Mouse (Mus musculus): Measurements from ENCODE around the gene Pank4. TPM values are rescaled to one million over a fixed set of nuclear protein-coding genes. Genes with fewer than 3 reads are reported as not detected.
A peak's percentile ranks its signal among the peaks of the same experiment; 100 is the strongest.

The Pank4 gene
- polyA plus RNA-seq, 1 experiment from 2014 or later, result 38.8 TPM

DNA sequence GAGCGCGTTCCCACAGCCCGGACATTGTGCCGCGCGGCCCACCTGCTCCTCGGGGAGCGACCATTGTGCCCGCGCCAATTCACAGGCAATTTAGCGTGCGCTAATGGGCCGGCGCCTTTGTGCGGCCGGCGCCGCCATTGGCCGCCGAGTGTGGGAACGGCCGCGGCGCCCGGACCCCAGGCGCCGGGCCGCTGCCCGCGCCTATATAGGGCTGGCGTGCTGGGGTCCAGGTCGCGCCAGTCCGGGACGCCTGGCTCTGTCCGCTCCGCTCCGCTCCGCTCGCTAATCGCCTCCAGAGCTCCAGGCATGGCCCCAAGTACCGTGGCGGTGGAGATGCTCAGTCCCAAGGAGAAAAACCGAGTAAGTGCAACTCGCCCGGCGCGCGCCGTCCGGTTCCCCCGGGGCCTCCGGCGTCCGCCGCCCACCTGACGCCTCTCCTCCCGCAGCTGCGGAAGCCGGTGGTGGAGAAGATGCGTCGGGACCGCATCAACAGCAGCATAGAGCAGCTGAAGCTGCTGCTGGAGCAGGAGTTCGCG lies 3.2 kb upstream of the Pank4 start, which contains the start of gene Hes5:
Hes5 (plus strand) TSS at position 234 of the 536 bp plus-strand sequence.
- Histone ChIP-seq H3K4me3 (replicated peaks; ENCODE audit: low read depth, low read length) (peak within 1 kb of the TSS; percentile 76), H3K9ac (replicated peaks; ENCODE audit: low read length) (peak within 1 kb of the TSS; percentile 84), H3K27ac (replicated peaks; ENCODE audit: low read depth, low read length) (peak within 1 kb of the TSS; percentile 97), H3K27me3 (ENCODE audit: control insufficient read depth, insufficient read depth, low read length) (peaks cover 7% of the 10 kb centered on the region; the same call in 1 of the 2 replicates), H3K4me2 (ENCODE audit: low read length) (peak within 1 kb of the TSS; percentile 86), H3K9me3 (ENCODE audit: control insufficient read depth, low read length) (no peaks in the 10 kb centered on the region), H3K36me3 (ENCODE audit: control insufficient read depth, insufficient read depth, low read length) (no peaks in the 10 kb centered on the region), H3K4me1 (ENCODE audit: control insufficient read depth, insufficient read depth, low read length) (peaks cover 64% of the 10 kb centered on the region)
- peak; percentile 72 for ATAC-seq (ENCODE audit: low FRiP score, low TSS enrichment)
- under 1% methylated on average over 65 of the region's 65 CpGs for WGBS
- peak; percentile 90 for DNase-seq

DNA sequence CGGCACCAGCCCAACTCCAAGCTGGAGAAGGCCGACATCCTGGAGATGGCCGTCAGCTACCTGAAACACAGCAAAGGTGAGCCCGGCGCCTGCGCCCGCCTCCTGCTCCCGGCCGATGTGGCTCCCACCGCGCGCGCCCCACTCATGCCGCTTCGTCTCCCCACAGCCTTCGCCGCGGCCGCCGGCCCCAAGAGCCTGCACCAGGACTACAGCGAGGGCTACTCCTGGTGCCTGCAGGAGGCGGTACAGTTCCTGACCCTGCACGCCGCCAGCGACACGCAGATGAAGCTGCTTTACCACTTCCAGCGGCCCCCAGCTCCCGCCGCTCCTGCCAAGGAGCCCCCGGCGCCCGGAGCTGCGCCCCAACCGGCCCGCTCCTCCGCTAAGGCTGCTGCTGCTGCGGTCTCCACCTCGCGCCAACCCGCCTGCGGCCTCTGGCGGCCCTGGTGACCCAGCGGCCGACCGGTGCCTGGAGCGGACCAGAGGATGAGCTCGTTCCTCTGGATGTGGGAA lies 2.6 kb upstream of the Pank4 start:
- DNase-seq (no peak), ATAC-seq (ENCODE audit: low FRiP score, low TSS enrichment) (no peak)
- WGBS, result 0% methylated on average over 47 of the region's 47 CpGs
- peak overlapping the region; percentile 86 for H3K4me2 ChIP-seq (ENCODE audit: low read length)
- H3K9me3 ChIP-seq (ENCODE audit: control insufficient read depth, low read length), result no peaks in the 10 kb centered on the region
- no peaks in the 10 kb centered on the region for H3K36me3 ChIP-seq (ENCODE audit: control insufficient read depth, insufficient read depth, low read length)
- H3K27ac ChIP-seq (replicated peaks; ENCODE audit: low read depth, low read length), result peak overlapping the region; percentile 97
- peaks cover 70% of the 10 kb centered on the region for H3K4me1 ChIP-seq (ENCODE audit: control insufficient read depth, insufficient read depth, low read length)
- peaks cover 7% of the 10 kb centered on the region; the same call in 1 of the 2 replicates for H3K27me3 ChIP-seq (ENCODE audit: control insufficient read depth, insufficient read depth, low read length)
- peak overlapping the region; percentile 84 for H3K9ac ChIP-seq (replicated peaks; ENCODE audit: low read length)
- H3K4me3 ChIP-seq (replicated peaks; ENCODE audit: low read depth, low read length), result peak overlapping the region; percentile 76

DNA sequence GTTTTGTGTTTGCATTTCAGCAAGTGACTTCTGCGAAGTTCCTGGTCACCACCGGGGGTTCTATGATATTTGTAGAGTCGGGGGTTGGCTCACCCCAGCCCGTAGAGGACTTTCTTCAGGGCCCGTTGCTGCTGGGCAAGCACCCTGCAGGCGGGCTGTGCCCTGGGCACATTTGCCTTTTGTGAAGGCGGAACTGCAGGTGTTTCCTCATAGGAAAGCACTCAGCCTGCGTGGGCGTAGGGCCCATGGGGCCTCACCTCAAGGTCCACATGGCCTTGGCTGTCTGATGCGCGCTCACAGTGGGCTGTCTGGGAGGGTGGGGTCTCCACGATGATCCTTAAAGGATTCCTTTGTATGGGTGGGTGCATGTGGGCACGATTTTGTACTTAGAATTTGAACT lies 2.0 kb upstream of the Pank4 start:
- peak overlapping the region; percentile 97 for H3K27ac ChIP-seq (replicated peaks; ENCODE audit: low read depth, low read length)
- 2% methylated on average over 13 of the region's 13 CpGs for WGBS
- peaks cover 7% of the 10 kb centered on the region; the same call in 1 of the 2 replicates for H3K27me3 ChIP-seq (ENCODE audit: control insufficient read depth, insufficient read depth, low read length)
- peak overlapping the region; percentile 86 for H3K4me2 ChIP-seq (ENCODE audit: low read length)
- peak overlapping the region; percentile 76 for H3K4me3 ChIP-seq (replicated peaks; ENCODE audit: low read depth, low read length)
- DNase-seq, result peak; percentile 33
- H3K9me3 ChIP-seq (ENCODE audit: control insufficient read depth, low read length), result no peaks in the 10 kb centered on the region
- peaks cover 67% of the 10 kb centered on the region for H3K4me1 ChIP-seq (ENCODE audit: control insufficient read depth, insufficient read depth, low read length)
- ATAC-seq (ENCODE audit: low FRiP score, low TSS enrichment), result no peak
- H3K9ac ChIP-seq (replicated peaks; ENCODE audit: low read length), result peak overlapping the region; percentile 84
- 0 out of 2 replicates have a peak, but pooled peaks cover 3% of the 10 kb centered on the region for H3K36me3 ChIP-seq (ENCODE audit: control insufficient read depth, insufficient read depth, low read length)

DNA sequence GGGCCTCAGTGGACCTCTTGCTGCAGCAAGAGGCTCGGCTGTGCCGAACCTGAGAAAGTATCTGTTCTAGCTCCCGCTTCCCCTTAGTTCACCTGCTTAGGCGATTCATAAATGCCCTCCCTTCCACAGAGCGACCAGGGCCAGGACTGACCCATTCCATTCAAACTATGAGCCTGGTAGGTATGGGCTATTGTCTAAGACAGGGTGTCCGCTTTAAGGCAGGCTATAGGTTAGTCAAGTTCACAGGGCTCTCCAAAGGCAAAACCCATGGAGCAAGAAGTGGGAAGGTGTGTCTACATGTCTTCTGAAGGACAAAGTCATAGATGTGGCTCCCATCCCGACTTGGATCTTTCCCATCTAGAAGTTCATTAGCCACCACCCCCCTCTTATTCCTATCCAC lies 1.2 kb upstream of the Pank4 start:
- H3K27ac ChIP-seq (replicated peaks; ENCODE audit: low read depth, low read length), result peak overlapping the region; percentile 97
- H3K27me3 ChIP-seq (ENCODE audit: control insufficient read depth, insufficient read depth, low read length), result peaks cover 7% of the 10 kb centered on the region; the same call in 1 of the 2 replicates
- DNase-seq (no peak), ATAC-seq (ENCODE audit: low FRiP score, low TSS enrichment) (no peak)
- peak overlapping the region; percentile 76 for H3K4me3 ChIP-seq (replicated peaks; ENCODE audit: low read depth, low read length)
- H3K9ac ChIP-seq (replicated peaks; ENCODE audit: low read length), result peak overlapping the region; percentile 84
- 15% methylated on average over 7 of the region's 7 CpGs for WGBS
- peaks cover 60% of the 10 kb centered on the region for H3K4me1 ChIP-seq (ENCODE audit: control insufficient read depth, insufficient read depth, low read length)
- H3K9me3 ChIP-seq (ENCODE audit: control insufficient read depth, low read length), result no peaks in the 10 kb centered on the region
- H3K36me3 ChIP-seq (ENCODE audit: control insufficient read depth, insufficient read depth, low read length), result 0 out of 2 replicates have a peak, but pooled peaks cover 7% of the 10 kb centered on the region
- peak overlapping the region; percentile 86 for H3K4me2 ChIP-seq (ENCODE audit: low read length)

DNA sequence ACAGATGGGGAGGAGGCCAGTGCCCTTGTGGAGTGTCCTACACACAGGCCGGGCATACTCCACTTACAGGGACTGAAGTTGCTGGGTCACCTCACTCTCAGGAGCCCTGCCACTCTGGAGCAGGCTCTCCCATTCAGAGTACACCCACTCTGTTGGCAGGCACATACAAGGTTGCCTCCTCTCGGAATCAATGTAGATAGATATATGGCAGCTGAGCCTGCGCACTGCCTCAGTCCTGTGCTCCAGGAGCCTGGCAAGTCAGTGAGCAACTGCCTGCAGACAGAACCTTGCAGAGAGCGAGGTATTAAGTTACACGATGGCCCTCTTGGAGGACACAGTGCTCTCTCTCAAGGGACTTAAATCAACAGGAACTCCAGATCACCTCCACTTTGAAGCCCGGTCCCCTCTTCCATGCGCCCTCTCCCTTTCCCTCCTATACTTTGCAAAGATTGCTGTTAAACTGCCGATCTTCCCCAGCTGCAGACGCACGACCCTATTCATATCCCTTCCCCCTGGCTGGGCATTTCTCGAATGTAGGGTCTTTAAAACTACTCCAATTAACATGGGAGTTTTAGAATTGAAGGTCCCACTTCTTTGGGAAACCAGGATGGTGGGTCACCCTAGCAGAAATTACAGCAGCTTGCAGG lies 610 bp upstream of the Pank4 start:
- DNase-seq (peak; percentile 60), ATAC-seq (ENCODE audit: low FRiP score, low TSS enrichment) (no peak)
- peaks cover 54% of the 10 kb centered on the region for H3K4me1 ChIP-seq (ENCODE audit: control insufficient read depth, insufficient read depth, low read length)
- H3K4me3 ChIP-seq (replicated peaks; ENCODE audit: low read depth, low read length), result peak overlapping the region; percentile 76
- peak overlapping the region; percentile 97 for H3K27ac ChIP-seq (replicated peaks; ENCODE audit: low read depth, low read length)
- peak overlapping the region; percentile 86 for H3K4me2 ChIP-seq (ENCODE audit: low read length)
- 6% methylated on average over 11 of the region's 11 CpGs for WGBS
- no peaks in the 10 kb centered on the region for H3K9me3 ChIP-seq (ENCODE audit: control insufficient read depth, low read length)
- peaks cover 7% of the 10 kb centered on the region; the same call in 1 of the 2 replicates for H3K36me3 ChIP-seq (ENCODE audit: control insufficient read depth, insufficient read depth, low read length)
- H3K27me3 ChIP-seq (ENCODE audit: control insufficient read depth, insufficient read depth, low read length), result peaks cover 7% of the 10 kb centered on the region; the same call in 1 of the 2 replicates
- H3K9ac ChIP-seq (replicated peaks; ENCODE audit: low read length), result peak overlapping the region; percentile 84

DNA sequence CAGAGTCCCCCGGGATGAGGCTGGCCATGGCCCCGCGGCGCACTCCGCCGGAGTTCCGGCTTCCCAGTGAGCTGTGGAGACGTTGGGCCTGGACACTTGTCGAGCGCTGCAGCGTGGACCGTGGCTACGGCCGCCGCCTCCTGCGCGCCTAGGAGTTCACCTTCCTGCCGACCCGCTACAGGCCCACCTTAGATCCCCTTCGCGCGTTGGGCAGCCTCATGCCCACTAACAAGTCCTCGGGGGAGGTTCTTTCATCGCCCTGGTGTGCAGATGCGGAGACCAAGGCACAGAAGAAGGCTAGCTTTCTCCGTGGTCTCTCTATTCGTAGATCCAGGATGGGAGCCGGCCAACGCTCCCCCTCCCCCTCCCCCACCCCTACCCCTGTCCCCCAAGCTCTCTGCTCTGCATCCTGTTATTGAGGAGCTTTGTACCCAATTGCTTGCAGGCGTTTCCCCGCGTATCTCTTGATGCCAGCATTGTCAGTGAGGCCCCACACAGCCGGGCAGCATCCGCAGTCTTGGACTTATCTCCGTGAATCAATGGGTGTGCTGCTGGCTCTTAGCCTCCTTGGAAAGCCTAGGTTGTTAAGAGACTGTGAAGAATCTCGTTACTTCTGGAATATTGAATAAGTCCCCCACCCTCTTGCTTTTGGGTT lies 785 bp downstream of the Pank4 start:
- Histone ChIP-seq H3K4me2 (ENCODE audit: low read length) (peak overlapping the region; percentile 86), H3K36me3 (ENCODE audit: control insufficient read depth, insufficient read depth, low read length) (peaks cover 16% of the 10 kb centered on the region), H3K9me3 (ENCODE audit: control insufficient read depth, low read length) (no peaks in the 10 kb centered on the region), H3K4me3 (replicated peaks; ENCODE audit: low read depth, low read length) (peak overlapping the region; percentile 76), H3K27ac (replicated peaks; ENCODE audit: low read depth, low read length) (peak overlapping the region; percentile 97), H3K27me3 (ENCODE audit: control insufficient read depth, insufficient read depth, low read length) (peaks cover 7% of the 10 kb centered on the region; the same call in 1 of the 2 replicates), H3K9ac (replicated peaks; ENCODE audit: low read length) (peak overlapping the region; percentile 84), H3K4me1 (ENCODE audit: control insufficient read depth, insufficient read depth, low read length) (peaks cover 47% of the 10 kb centered on the region)
- DNase-seq, result no peak
- WGBS, result 0% methylated on average over 36 of the region's 36 CpGs
- ATAC-seq (ENCODE audit: low FRiP score, low TSS enrichment), result no peak; the same call in 1 of the 2 replicates

DNA sequence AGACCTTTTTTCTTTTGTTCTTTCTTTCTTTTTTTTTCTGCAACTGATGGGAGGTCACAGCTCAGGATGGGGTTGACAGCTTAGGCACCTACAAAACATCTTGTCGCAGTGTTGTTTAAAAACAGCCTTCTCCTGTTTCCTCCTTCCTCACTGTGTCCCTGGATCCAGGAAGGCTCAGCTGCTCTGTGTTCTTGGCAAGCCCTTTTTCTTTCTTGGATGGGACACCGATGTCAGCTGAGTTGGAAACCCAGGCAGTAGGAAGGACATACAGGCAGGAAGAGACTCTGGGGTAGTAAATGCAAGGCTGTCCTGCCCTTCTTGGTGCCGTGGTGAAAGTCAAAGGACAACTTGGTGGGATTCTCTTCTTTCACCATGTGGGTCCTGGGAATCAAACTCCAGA lies 1.9 kb downstream of the Pank4 start:
- Histone ChIP-seq H3K9me3 (ENCODE audit: control insufficient read depth, low read length) (no peaks in the 10 kb centered on the region), H3K4me2 (ENCODE audit: low read length) (peak overlapping the region; percentile 86), H3K4me1 (ENCODE audit: control insufficient read depth, insufficient read depth, low read length) (peaks cover 40% of the 10 kb centered on the region), H3K36me3 (ENCODE audit: control insufficient read depth, insufficient read depth, low read length) (peaks cover 27% of the 10 kb centered on the region), H3K27ac (replicated peaks; ENCODE audit: low read depth, low read length) (peak overlapping the region; percentile 97; the same call in 1 of the 2 replicates), H3K4me3 (replicated peaks; ENCODE audit: low read depth, low read length) (peak overlapping the region; percentile 76; the same call in 1 of the 2 replicates), H3K9ac (replicated peaks; ENCODE audit: low read length) (peak overlapping the region; percentile 84; the same call in 1 of the 2 replicates), H3K27me3 (ENCODE audit: control insufficient read depth, insufficient read depth, low read length) (0 out of 2 replicates have a peak, but pooled peaks cover 2% of the 10 kb centered on the region)
- WGBS, result 60% methylated on average over 3 of the region's 3 CpGs
- ATAC-seq (ENCODE audit: low FRiP score, low TSS enrichment) (no peak), DNase-seq (no peak)

DNA sequence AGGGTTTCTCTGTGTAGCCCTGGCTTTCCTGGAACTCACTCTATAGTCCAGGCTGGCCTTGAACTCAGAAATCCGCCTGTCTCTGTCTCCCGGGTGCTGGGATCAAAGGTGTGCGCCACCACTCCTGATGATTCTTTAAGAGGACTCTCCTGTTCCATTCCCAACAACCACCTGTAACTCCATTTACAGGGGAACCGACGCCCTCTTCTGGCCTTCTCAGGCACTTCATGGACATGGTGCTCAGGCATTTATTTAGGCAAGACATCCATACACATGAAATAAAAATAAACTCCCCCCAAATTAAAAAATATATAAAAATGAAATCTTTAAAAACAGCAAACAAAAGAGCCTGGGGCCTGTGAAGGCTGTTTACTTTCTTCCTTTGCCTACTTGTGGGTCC lies 3.2 kb downstream of the Pank4 start:
- WGBS, result 55% methylated on average over 5 of the region's 5 CpGs
- H3K27me3 ChIP-seq (ENCODE audit: control insufficient read depth, insufficient read depth, low read length), result 0 out of 2 replicates have a peak, but pooled peaks cover 2% of the 10 kb centered on the region
- no peaks in the 10 kb centered on the region for H3K9me3 ChIP-seq (ENCODE audit: control insufficient read depth, low read length)
- peaks cover 30% of the 10 kb centered on the region for H3K4me1 ChIP-seq (ENCODE audit: control insufficient read depth, insufficient read depth, low read length)
- no peak overlapping the region for H3K27ac ChIP-seq (replicated peaks; ENCODE audit: low read depth, low read length)
- H3K9ac ChIP-seq (replicated peaks; ENCODE audit: low read length), result no peak overlapping the region
- no peak overlapping the region for H3K4me3 ChIP-seq (replicated peaks; ENCODE audit: low read depth, low read length)
- H3K4me2 ChIP-seq (ENCODE audit: low read length), result no peak overlapping the region
- ATAC-seq (ENCODE audit: low FRiP score, low TSS enrichment) (no peak), DNase-seq (peak; percentile 84)
- peaks cover 40% of the 10 kb centered on the region for H3K36me3 ChIP-seq (ENCODE audit: control insufficient read depth, insufficient read depth, low read length)

Data from midbrain, embryonic 14.5 days (tissue).